Mouse (Mus musculus) c-Kit-positive CD71-positive TER-119-negative erythroid progenitor cells, embryonic 14.5 days (primary cell): ENCODE results near the gene Olfr101.

Source experiments
- DNase-seq: peaks from one replicate; pipeline ENCODE4 v3.0.0-alpha.2; 2013; ENCODE audit warnings: low read depth

Olfr101 gene

GRCm38 (mm10) chr17:37304213-37304612, at the start of gene Olfr101:
TSS of gene Olfr101 (minus strand) at chr17:37304313.
- DNase-seq = no peak

- no peak for DNase-seq
Observed at GRCm38 (mm10) chr17:37339598-37339997, 35.5 kb upstream of the Olfr101 start, which contains the start of gene Olfr103. TSS of gene Olfr103 (minus strand) at chr17:37339698.

GRCm38 (mm10) chr17:37316954-37317353, 12.8 kb upstream of the Olfr101 start, which contains the start of gene Olfr102:
TSS of gene Olfr102 (minus strand) at chr17:37317054.
- DNase-seq = no peak

- DNase-seq = no peak
Observed at GRCm38 (mm10) chr17:37310146-37310699, 6.1 kb upstream of the Olfr101 start.

- no peak for DNase-seq
Observed at GRCm38 (mm10) chr17:37308483-37308882, 4.4 kb upstream of the Olfr101 start.

GRCm38 (mm10) chr17:37283360-37283759, 20.8 kb downstream of the Olfr101 start, which contains the start of gene Olfr99:
TSS of gene Olfr99 (minus strand) at chr17:37283460.
- DNase-seq = no peak

- no peak for DNase-seq
Observed at GRCm38 (mm10) chr17:37280331-37280730, 23.8 kb downstream of the Olfr101 start.

- DNase-seq = no peak
Observed at GRCm38 (mm10) chr17:37276573-37276972, 27.5 kb downstream of the Olfr101 start.

- no peak for DNase-seq
Observed at GRCm38 (mm10) chr17:37275626-37276248, 28.4 kb downstream of the Olfr101 start.

GRCm38 (mm10) chr17:37270702-37271092, 33.4 kb downstream of the Olfr101 start:
- DNase-seq = no peak

GRCm38 (mm10) chr17:37270058-37270701, 33.9 kb downstream of the Olfr101 start, which contains the start of gene H2-M3:
TSS of gene H2-M3 (plus strand) at chr17:37270220.
- peak; percentile 76 for DNase-seq

- no peak for DNase-seq
Observed at GRCm38 (mm10) chr17:37263626-37264025, 40.5 kb downstream of the Olfr101 start, which contains the start of gene Olfr98. TSS of gene Olfr98 (minus strand) at chr17:37263749.

GRCm38 (mm10) chr17:37250544-37250943, 53.6 kb downstream of the Olfr101 start:
- no peak for DNase-seq

GRCm38 (mm10) chr17:37249460-37249859, 54.7 kb downstream of the Olfr101 start:
- DNase-seq = no peak
